Mouse (Mus musculus) thymus, postnatal 4 days (tissue): ENCODE results near the gene Eln.

Experiments
- DNase-seq: peaks from one replicate; pipeline ENCODE4 v3.0.0; 2021

Gene Eln

GRCm38 (mm10) chr5:134680238-134680637 lies 66.9 kb downstream of the Eln start:
- DNase-seq: no peak

GRCm38 (mm10) chr5:134678827-134679546 lies 68.1 kb downstream of the Eln start:
- no peak for DNase-seq

GRCm38 (mm10) chr5:134678031-134678430 lies 69.1 kb downstream of the Eln start:
- DNase-seq: peak; percentile 37

GRCm38 (mm10) chr5:134677491-134677890 lies 69.6 kb downstream of the Eln start:
- no peak for DNase-seq

GRCm38 (mm10) chr5:134675956-134676759 lies 71.0 kb downstream of the Eln start:
- DNase-seq: peak; percentile 65

GRCm38 (mm10) chr5:134674977-134675376 lies 72.1 kb downstream of the Eln start:
- no peak for DNase-seq

- no peak for DNase-seq
Observed at GRCm38 (mm10) chr5:134672611-134673010, 74.5 kb downstream of the Eln start.

- no peak for DNase-seq
Observed at GRCm38 (mm10) chr5:134672198-134672516, 75.0 kb downstream of the Eln start.

- DNase-seq: no peak
Observed at GRCm38 (mm10) chr5:134671335-134672197, 75.6 kb downstream of the Eln start.

GRCm38 (mm10) chr5:134669001-134669708 lies 78.0 kb downstream of the Eln start:
- no peak for DNase-seq

- DNase-seq: no peak
Observed at GRCm38 (mm10) chr5:134668495-134668894, 78.6 kb downstream of the Eln start.

- no peak for DNase-seq
Observed at GRCm38 (mm10) chr5:134656708-134657107, 90.4 kb downstream of the Eln start.
